9 mouse cellular contexts compared by ENCODE assay signal in genomic region chr4:47208421-47208991, GRCm38 (mm10). TPM values are rescaled to one million over a fixed set of nuclear protein-coding genes. Genes with fewer than 3 reads are reported as not detected.
DNase-seq lines count a peak whose midpoint lies in the region; ATAC-seq and TF ChIP-seq lines count a peak whose summit lies in the region.
"Had no signal": no experiment of that assay in that cellular context is flagged by ENCODE, and none has a peak within 500 bp of the region (broad histone marks: within the 10 kb centered on the region; RNA-seq: fewer than 3 reads in every experiment).

No protein-coding gene starts in this region.

- H3K9ac ChIP-seq in lung, embryonic 15.5 days, result peak overlapping the region; percentile 56
- H3K9ac ChIP-seq in embryonic facial prominence, embryonic 12.5 days, result peak overlapping the region; percentile 47
- peak overlapping the region; percentile 46 for H3K9ac ChIP-seq in hindbrain, postnatal 0 days (replicated peaks; ENCODE audit: low read length)
- H3K9ac ChIP-seq: liver, embryonic 14.5 days had no signal

- peak overlapping the region; percentile 83 for H3K4me2 ChIP-seq in lung, embryonic 15.5 days
- H3K4me2 ChIP-seq in embryonic facial prominence, embryonic 12.5 days (replicated peaks), result peak overlapping the region; percentile 94
- peak overlapping the region; percentile 81 for H3K4me2 ChIP-seq in hindbrain, postnatal 0 days (ENCODE audit: low read depth, low read length)
- H3K4me2 ChIP-seq in myocyte (ENCODE audit: low read depth), result peak overlapping the region; percentile 12

- no peak overlapping the region for H3ac ChIP-seq in myocyte (ENCODE audit: control insufficient read depth, insufficient read length)

- H3K4me3 ChIP-seq in lung, embryonic 15.5 days, result peak overlapping the region; percentile 50
- H3K4me3 ChIP-seq in lung, adult 2 months (replicated peaks; ENCODE audit: extremely low read depth, low read depth, low read length), result no peak overlapping the region
- H3K4me3 ChIP-seq in embryonic facial prominence, embryonic 12.5 days, result peak overlapping the region; percentile 51
- peak overlapping the region; percentile 49 for H3K4me3 ChIP-seq in hindbrain, postnatal 0 days (ENCODE audit: low read length)
- no peak overlapping the region for H3K4me3 ChIP-seq in myocyte

- H3K36me3 ChIP-seq in lung, embryonic 15.5 days, result no peaks in the 10 kb centered on the region
- H3K36me3 ChIP-seq in embryonic facial prominence, embryonic 12.5 days, result no peaks in the 10 kb centered on the region
- H3K36me3 ChIP-seq in hindbrain, postnatal 0 days (ENCODE audit: insufficient read depth, low read length), result no peaks in the 10 kb centered on the region
- H3K36me3 ChIP-seq in myocyte (ENCODE audit: control insufficient read depth, insufficient read depth), result no peaks in the 10 kb centered on the region

- 1% methylated on average over 40 of the region's 40 CpGs for WGBS in lung, embryonic 15.5 days
- WGBS in lung, adult 2 months, result 2% methylated on average over 40 of the region's 40 CpGs
- 2% methylated on average over 40 of the region's 40 CpGs for WGBS in embryonic facial prominence, embryonic 12.5 days
- WGBS in hindbrain, postnatal 0 days, result 3% methylated on average over 36 of the region's 40 CpGs

- H3K79me2 ChIP-seq in myocyte (ENCODE audit: control insufficient read depth, insufficient read depth), result no peaks in the 10 kb centered on the region

- H3K9me3 ChIP-seq in lung, embryonic 15.5 days, result no peaks in the 10 kb centered on the region
- no peaks in the 10 kb centered on the region for H3K9me3 ChIP-seq in embryonic facial prominence, embryonic 12.5 days
- H3K9me3 ChIP-seq in hindbrain, postnatal 0 days (ENCODE audit: low read length), result no peaks in the 10 kb centered on the region

- DNase-seq in lung, adult 2 months, result no peak
- DNase-seq in hindbrain, postnatal 0 days (ENCODE audit: low spot score), result peak; percentile 27
- no peak for DNase-seq in cerebellum, adult 9-11 months
- DNase-seq in layer of hippocampus, postnatal 14 days (ENCODE audit: low spot score in 2 of 2), result no peak
- DNase-seq in layer of hippocampus, adult 11-12 months (ENCODE audit: low spot score), result no peak

- ATAC-seq in lung, embryonic 15.5 days (ENCODE audit: borderline replicate concordance, extremely low read depth, low FRiP score, low TSS enrichment), result peak; percentile 39; the same call in 1 of the 2 replicates
- ATAC-seq in embryonic facial prominence, embryonic 12.5 days (ENCODE audit: insufficient number of reproducible peaks, insufficient read depth, low FRiP score, low TSS enrichment), result no peak
- peak; percentile 64 for ATAC-seq in hindbrain, postnatal 0 days

- TF ChIP-seq CTCF in lung, adult 2 months (IDR thresholded peaks at IDR 0.05; ENCODE audit: insufficient read depth, low read length), result no peak
- TF ChIP-seq CTCF in hindbrain, postnatal 0 days (IDR thresholded peaks at IDR 0.05; ENCODE audit: low read depth), result peak; percentile 34; the same call in 1 of the 2 replicates

- peaks cover 40% of the 10 kb centered on the region for H3K4me1 ChIP-seq in lung, embryonic 15.5 days
- H3K4me1 ChIP-seq in lung, adult 2 months (ENCODE audit: control insufficient read depth, insufficient read depth, low read length), result peaks cover 4% of the 10 kb centered on the region; the same call in 1 of the 2 replicates
- H3K4me1 ChIP-seq in embryonic facial prominence, embryonic 12.5 days, result 0 out of 2 replicates have a peak, but pooled peaks cover 9% of the 10 kb centered on the region
- peaks cover 8% of the 10 kb centered on the region; the same call in 1 of the 2 replicates for H3K4me1 ChIP-seq in hindbrain, postnatal 0 days (ENCODE audit: insufficient read depth, low read length)

- TF ChIP-seq POLR2A in lung, adult 2 months (IDR thresholded peaks at IDR 0.05; ENCODE audit: borderline replicate concordance, extremely low read depth, low read depth, low read length), result no peak
- no peak for TF ChIP-seq POLR2A in myocyte (IDR thresholded peaks at IDR 0.05; ENCODE audit: insufficient read length, low read depth)

- H3K27me3 ChIP-seq in lung, embryonic 15.5 days, result peaks cover 45% of the 10 kb centered on the region
- peaks cover 62% of the 10 kb centered on the region for H3K27me3 ChIP-seq in embryonic facial prominence, embryonic 12.5 days
- H3K27me3 ChIP-seq in hindbrain, postnatal 0 days (ENCODE audit: insufficient read depth, low read length), result peaks cover 34% of the 10 kb centered on the region
- peaks cover 29% of the 10 kb centered on the region for H3K27me3 ChIP-seq in myocyte (ENCODE audit: control insufficient read depth, insufficient read depth, insufficient read length)

- peak overlapping the region; percentile 33; the same call in 1 of the 2 replicates for H3K27ac ChIP-seq in lung, embryonic 15.5 days
- H3K27ac ChIP-seq in embryonic facial prominence, embryonic 12.5 days, result 0 out of 2 replicates have a peak overlapping the region, but pooled peaks have one; percentile 17
- no peak overlapping the region for H3K27ac ChIP-seq in hindbrain, postnatal 0 days
- H3K27ac ChIP-seq: liver, embryonic 14.5 days had no signal

TF ChIP-seq in myocyte, 11 proteins besides CTCF, POLR2A, EP300 and RAD21:
- no peak for TF ChIP-seq MAX (IDR thresholded peaks at IDR 0.05; ENCODE audit: low read depth)
- TF ChIP-seq USF1 (IDR thresholded peaks at IDR 0.05; ENCODE audit: low read depth), result no peak

RNA-seq across cellular contexts. Expression of gene Col15a1, which starts 0.5 kb away (rescaled TPM):
- polyA plus RNA-seq in lung, embryonic 15.5 days (2015; fragmentation: Nextera tagmentation; extraction: Ambion mirVana), result 22.6 and 25.8 TPM in 2 replicates
- polyA plus RNA-seq in lung, adult 2 months (2012; rRNA removed), result 18.5 and 24.4 TPM in 2 replicates
- 14.7 and 15.4 TPM in 2 replicates for polyA plus RNA-seq in embryonic facial prominence, embryonic 12.5 days (2016; fragmentation: Nextera tagmentation; extraction: Ambion mirVana)
- 8.9 and 13.7 TPM in 2 replicates for total RNA-seq in hindbrain, postnatal 0 days (2014; rRNA removed)
- polyA plus RNA-seq in hindbrain, postnatal 0 days (2015; fragmentation: Nextera tagmentation; extraction: Ambion mirVana), result 3.1 and 3.7 TPM in 2 replicates
- polyA plus RNA-seq in myocyte (2012; fragmentation: generic; extraction: Trizol), result 0.18 TPM
- total RNA-seq in layer of hippocampus, postnatal 14 days (2021), result 10 to 100 TPM; 13.9 to 15.1 TPM

Comparison
In these comparisons a context has a peak if more than half of its experiments do, and no peak if none do; other contexts are left out.
1. H3K4me3 ChIP-seq: peak in lung, embryonic 15.5 days (single experiment), embryonic facial prominence, embryonic 12.5 days (single experiment) and hindbrain, postnatal 0 days (single experiment); none in lung, adult 2 months (single experiment) and myocyte (single experiment).
2. H3K4me2 ChIP-seq: peak in every context shown above with its lines; median percentile 94 in embryonic facial prominence, embryonic 12.5 days; 83 in lung, embryonic 15.5 days; 81 in hindbrain, postnatal 0 days; 12 in myocyte.
3. Peak in every context shown above with its lines, with median percentiles within 50 percentile points of each other: H3K9ac ChIP-seq.